Mouse (Mus musculus): ENCODE measurements around the gene Ybx1. TPM values are rescaled to one million over a fixed set of nuclear protein-coding genes. Genes with fewer than 3 reads are reported as not detected.
"Not testable (repeated sequence)": the region's sequence is repeated elsewhere in the genome, so short reads cannot be mapped to it uniquely, and the experiment has no call there.

The Ybx1 gene
- total RNA-seq, 2 experiments from 2014 or later, result 211 to 212 TPM

- intact Hi-C loops (cut with DNase I); DNase-seq (ENCODE audit: low spot score in 2 of 2): not testable (repeated sequence)
Measured at GRCm38 (mm10) chr4:119278784-119279183, 15.6 kb downstream of the Ybx1 start.

- intact Hi-C loops (cut with DNase I), result no loop called here
- DNase-seq (ENCODE audit: low spot score in 2 of 2), result no peak
Measured at GRCm38 (mm10) chr4:119275726-119276125, 18.7 kb downstream of the Ybx1 start.

GRCm38 (mm10) chr4:119275226-119275625 is 19.2 kb downstream of the Ybx1 start:
- no peak for DNase-seq (ENCODE audit: low spot score in 2 of 2)
- intact Hi-C loops (cut with DNase I), result no loop called here

- intact Hi-C loops (cut with DNase I), result no loop called here
- no peak for DNase-seq (ENCODE audit: low spot score in 2 of 2)
Measured at GRCm38 (mm10) chr4:119274627-119275026, 19.8 kb downstream of the Ybx1 start.

GRCm38 (mm10) chr4:119266606-119267005 is 27.8 kb downstream of the Ybx1 start:
- intact Hi-C loops (cut with DNase I), result no loop called here

GRCm38 (mm10) chr4:119263459-119263858 is 30.9 kb downstream of the Ybx1 start:
- intact Hi-C loops (cut with DNase I), result no loop called here

More at GRCm38 (mm10) chr4:119266606-119267005, 27.8 kb downstream of the Ybx1 start:
- no peak for DNase-seq (ENCODE audit: low spot score in 2 of 2)

GRCm38 (mm10) chr4:119262483-119262882 is 31.9 kb downstream of the Ybx1 start:
- intact Hi-C loops (cut with DNase I), result no loop called here
- DNase-seq (ENCODE audit: low spot score in 2 of 2), result no peak

More at GRCm38 (mm10) chr4:119263459-119263858, 30.9 kb downstream of the Ybx1 start:
- DNase-seq (ENCODE audit: low spot score in 2 of 2), result no peak

GRCm38 (mm10) chr4:119261087-119261713 is 33.2 kb downstream of the Ybx1 start:
- intact Hi-C loops (cut with DNase I), result no loop called here
- no peak for DNase-seq (ENCODE audit: low spot score in 2 of 2)

GRCm38 (mm10) chr4:119259344-119260254 is 34.8 kb downstream of the Ybx1 start:
- no peak for DNase-seq (ENCODE audit: low spot score in 2 of 2)
- intact Hi-C loops (cut with DNase I), result no loop called here

- DNase-seq (ENCODE audit: low spot score in 2 of 2), result no peak
- intact Hi-C loops (cut with DNase I), result no loop called here
Measured at GRCm38 (mm10) chr4:119257083-119257482, 37.3 kb downstream of the Ybx1 start.

GRCm38 (mm10) chr4:119255351-119255750 is 39.1 kb downstream of the Ybx1 start, which contains the start of gene Cldn19:
Gene Cldn19 (plus strand): TSS chr4:119255414.
- DNase-seq (ENCODE audit: low spot score in 2 of 2), result no peak
- intact Hi-C loops (cut with DNase I), result no loop called here

- intact Hi-C loops (cut with DNase I), result no loop called here
- peak in 1 of 2 experiments; percentile 57 for DNase-seq (ENCODE audit: low spot score in 2 of 2)
Measured at GRCm38 (mm10) chr4:119254012-119254618, 40.3 kb downstream of the Ybx1 start.

- intact Hi-C loops (cut with DNase I), result no loop called here
- DNase-seq (ENCODE audit: low spot score in 2 of 2), result no peak
Measured at GRCm38 (mm10) chr4:119252025-119252808, 42.2 kb downstream of the Ybx1 start.

GRCm38 (mm10) chr4:119248407-119248965 is 45.9 kb downstream of the Ybx1 start:
- intact Hi-C loops (cut with DNase I), result loop anchor here (5.0 to 10.0 kb wide), 2 partner anchors 44 to 286 kb away; partner anchors contain the start of genes Foxj3, Frg2f1 and Ybx1
- no peak for DNase-seq (ENCODE audit: low spot score in 2 of 2)

- DNase-seq (ENCODE audit: low spot score in 2 of 2), result peak; percentile 58 to 68
- intact Hi-C loops (cut with DNase I), result loop anchor here (5.0 to 10.0 kb wide), 2 partner anchors 45 to 287 kb away; partner anchors contain the start of genes Foxj3, Frg2f1 and Ybx1
Measured at GRCm38 (mm10) chr4:119247462-119248235, 46.8 kb downstream of the Ybx1 start.

- no peak for DNase-seq (ENCODE audit: low spot score in 2 of 2)
- intact Hi-C loops (cut with DNase I), result loop anchor here (5.0 to 10.0 kb wide), 2 partner anchors 46 to 288 kb away; partner anchors contain the start of genes Foxj3, Frg2f1 and Ybx1
Measured at GRCm38 (mm10) chr4:119246688-119247225, 47.6 kb downstream of the Ybx1 start.

- intact Hi-C loops (cut with DNase I), result loop anchor here (5.0 to 10.0 kb wide), 2 partner anchors 46 to 289 kb away; partner anchors contain the start of genes Foxj3, Frg2f1 and Ybx1
Measured at GRCm38 (mm10) chr4:119245961-119246360, 48.4 kb downstream of the Ybx1 start.

GRCm38 (mm10) chr4:119245556-119245955 is 48.8 kb downstream of the Ybx1 start:
- intact Hi-C loops (cut with DNase I), result loop anchor here (5.0 to 10.0 kb wide), 2 partner anchors 47 to 289 kb away; partner anchors contain the start of genes Foxj3, Frg2f1 and Ybx1
- peak; percentile 69 to 78 for DNase-seq (ENCODE audit: low spot score in 2 of 2)

More at GRCm38 (mm10) chr4:119245961-119246360, 48.4 kb downstream of the Ybx1 start:
- no peak for DNase-seq (ENCODE audit: low spot score in 2 of 2)
